Comparison of ENCODE assay signal across 8 mouse cellular contexts in genomic region chr7:83201768-83202493, GRCm38 (mm10).
DNase-seq lines count a peak whose midpoint lies in the region; ATAC-seq and TF ChIP-seq lines count a peak whose summit lies in the region.

No protein-coding gene starts in this region.

- peak; percentile 27 to 54 for DNase-seq in adrenal gland, adult (ENCODE audit: inconsistent age in 2 of 2, low spot score in 1 of 2)
- DNase-seq in adrenal gland, adult 18-20 months (ENCODE audit: low spot score in 2 of 2), result no peak
- peak; percentile 56 for DNase-seq in embryo, embryonic 9.5 days (ENCODE audit: extremely low spot score)
- DNase-seq in heart, adult 18-20 months, result peak; percentile 12 to 29
- peak; percentile 75 to 80 for DNase-seq in kidney, adult 8-10 months
- peak; percentile 94 for DNase-seq in left cerebral cortex, postnatal 4 days
- DNase-seq in midbrain, postnatal 0 days (ENCODE audit: low spot score), result peak; percentile 94
- DNase-seq in stomach, postnatal 0 days (ENCODE audit: low spot score), result peak; percentile 20

- peak overlapping the region; percentile 86 for H3K27ac ChIP-seq in midbrain, postnatal 0 days (ENCODE audit: low read depth, low read length)
- no peak overlapping the region for H3K27ac ChIP-seq in stomach, postnatal 0 days (replicated peaks)

- intact Hi-C loops in left cerebral cortex, postnatal 4 days (cut with DNase I), result loop anchor here (10.0 kb wide), 2 partner anchors 337 to 353 kb away; partner anchors contain the start of gene Mex3b

- peak overlapping the region; percentile 34; the same call in 1 of the 2 replicates for H3K9ac ChIP-seq in midbrain, postnatal 0 days (replicated peaks; ENCODE audit: low read length, poor library complexity, severe bottlenecking)
- no peak overlapping the region for H3K9ac ChIP-seq in stomach, postnatal 0 days (ENCODE audit: low read length)

- peak; percentile 85 for ATAC-seq in midbrain, postnatal 0 days (ENCODE audit: low FRiP score)
- peak; percentile 47; the same call in 1 of the 2 replicates for ATAC-seq in stomach, postnatal 0 days (ENCODE audit: low FRiP score, low TSS enrichment)

- no peaks in the 10 kb centered on the region for H3K27me3 ChIP-seq in midbrain, postnatal 0 days (ENCODE audit: insufficient read depth, low read length)
- H3K27me3 ChIP-seq in stomach, postnatal 0 days (ENCODE audit: control insufficient read depth, insufficient read depth, low read length), result no peaks in the 10 kb centered on the region

- TF ChIP-seq EP300 in stomach, postnatal 0 days (optimal IDR thresholded peaks at IDR 0.05), result no peak

- peak overlapping the region; percentile 19 for H3K4me3 ChIP-seq in midbrain, postnatal 0 days (ENCODE audit: low read depth, low read length)
- H3K4me3 ChIP-seq in stomach, postnatal 0 days (ENCODE audit: low read depth, low read length), result no peak overlapping the region

- H3K4me1 ChIP-seq in midbrain, postnatal 0 days (ENCODE audit: insufficient read depth, low read length), result peaks cover 24% of the 10 kb centered on the region
- 0 out of 2 replicates have a peak, but pooled peaks cover 2% of the 10 kb centered on the region for H3K4me1 ChIP-seq in stomach, postnatal 0 days (replicated peaks; ENCODE audit: control insufficient read depth, insufficient read depth)

- H3K36me3 ChIP-seq in midbrain, postnatal 0 days (ENCODE audit: insufficient read depth, low read length), result no peaks in the 10 kb centered on the region
- H3K36me3 ChIP-seq in stomach, postnatal 0 days (ENCODE audit: control insufficient read depth, insufficient read depth, low read length), result no peaks in the 10 kb centered on the region

- H3K4me2 ChIP-seq in midbrain, postnatal 0 days (ENCODE audit: low read depth, low read length, poor library complexity, severe bottlenecking), result peak overlapping the region; percentile 50
- peak overlapping the region; percentile 40 for H3K4me2 ChIP-seq in stomach, postnatal 0 days (replicated peaks; ENCODE audit: low read depth)

- no peaks in the 10 kb centered on the region for H3K9me3 ChIP-seq in midbrain, postnatal 0 days (ENCODE audit: low read length)
- H3K9me3 ChIP-seq in stomach, postnatal 0 days (ENCODE audit: control insufficient read depth, low read length), result no peaks in the 10 kb centered on the region

- TF ChIP-seq CTCF in midbrain, postnatal 0 days (IDR thresholded peaks at IDR 0.05), result peak; percentile 91
- peak; percentile 72 for TF ChIP-seq CTCF in stomach, postnatal 0 days (IDR thresholded peaks at IDR 0.05; ENCODE audit: low read depth)

- 4% methylated on average over 11 of the region's 11 CpGs for WGBS in midbrain, postnatal 0 days
- WGBS in stomach, postnatal 0 days, result 8% methylated on average over 11 of the region's 11 CpGs

Comparison
In these comparisons a context has a peak if more than half of its experiments do, and no peak if none do; other contexts are left out.
1. DNase-seq: peak in adrenal gland, adult (2 of 2), embryo, embryonic 9.5 days (single experiment), heart, adult 18-20 months (2 of 2), kidney, adult 8-10 months (2 of 2), left cerebral cortex, postnatal 4 days (single experiment), midbrain, postnatal 0 days (single experiment) and stomach, postnatal 0 days (single experiment); none in adrenal gland, adult 18-20 months (0 of 2).